Mouse (Mus musculus): ENCODE results near the gene Baz1b.

- TF ChIP-seq CTCF (IDR thresholded peaks at IDR 0.05; ENCODE audit: borderline replicate concordance, insufficient read depth, low read length) (no peak), POLR2A (IDR thresholded peaks at IDR 0.05; ENCODE audit: low read depth, low read length) (no peak)
Measured at GRCm38 (mm10) chr5:135222066-135222465, 35.0 kb downstream of the Baz1b start.

All from embryonic fibroblast, embryonic 13.5 days (primary cell).